Mouse (Mus musculus) cerebellum, adult 2 months (tissue): ENCODE measurements at regions not wholly inside any gene's neighbourhood (a gene's known extent, or its start where the extent isn't known, plus 50 kb on each side); places are given as distances from the start of the nearest gene placed in this dataset.

Experiments
- CTCF ChIP-seq: fragments of 200-500 bp; IDR thresholded peaks from 2 replicates; pipeline ENCODE4 v1.5.1; 2011; ENCODE audit warnings: low read depth, mild to moderate bottlenecking, control low read depth, low read length, moderate library complexity, borderline replicate concordance; ENCODE audit not compliant: insufficient read depth
- POLR2A ChIP-seq: fragments of 200-500 bp; IDR thresholded peaks from 2 replicates; pipeline ENCODE4 v1.6.1; 2011; ENCODE audit warnings: low read length, control low read depth, borderline replicate concordance; ENCODE audit not compliant: insufficient read depth

DNA sequence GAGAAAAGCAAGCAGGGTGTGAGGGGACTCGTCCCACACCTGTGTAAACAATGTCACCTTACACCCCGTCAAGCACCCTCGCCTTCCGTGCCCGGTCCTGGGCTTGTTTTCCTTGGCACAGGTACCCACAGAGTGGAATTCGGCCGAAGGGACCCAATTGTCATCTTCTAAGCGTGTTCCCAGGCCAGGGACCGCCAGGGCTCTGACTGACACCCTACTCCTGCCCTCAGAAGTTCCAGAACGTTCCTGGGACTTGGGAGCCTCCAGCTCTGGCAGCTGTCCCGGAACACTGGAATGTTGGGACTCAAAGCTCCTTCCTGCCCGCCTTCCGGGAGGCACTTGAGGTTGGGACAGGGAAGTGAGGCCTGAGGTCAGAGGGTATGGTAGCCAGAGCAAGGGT is 91.9 kb upstream of the Tmem189 start:
- TF ChIP-seq CTCF: no peak
- TF ChIP-seq POLR2A: no peak
